Mouse (Mus musculus) lung, postnatal 0 days (tissue): ENCODE results near the gene Naa35.

Experiments used
- CTCF ChIP-seq: IDR thresholded peaks from 2 replicates; pipeline ENCODE4 v1.5.1; 2016; ENCODE audit warnings: antibody characterized with exemption, mild to moderate bottlenecking
- EP300 ChIP-seq: IDR thresholded peaks from 2 replicates; pipeline ENCODE4 v1.6.1; 2016; ENCODE audit warnings: antibody characterized with exemption, mild to moderate bottlenecking, control low read depth

GRCm38 (mm10) chr13:59558776-59559175 lies 26.3 kb upstream of the Naa35 start:
- no peak for TF ChIP-seq CTCF
- no peak for TF ChIP-seq EP300
